Mouse (Mus musculus) thymus, adult 18-20 months (tissue): ENCODE measurements around the gene Slc7a11.
A peak's percentile ranks its signal among the peaks of the same experiment; 100 is the strongest.
"Not testable (repeated sequence)": the region's sequence is repeated elsewhere in the genome, so short reads cannot be mapped to it uniquely, and the experiment has no call there.

Source experiments
- DNase-seq, 2 experiments: peaks; one replicate each; pipeline ENCODE4 v3.0.0; 2022; ENCODE audit warnings: mixed read lengths in 2 of 2

Slc7a11 gene

GRCm38 (mm10) chr3:50443421-50443916 is at the start of gene Slc7a11:
Gene Slc7a11, minus strand, starts transcription at chr3:50443614.
- DNase-seq = peak; percentile 52 to 68

- no peak for DNase-seq
These were observed 48.3 kb upstream of the Slc7a11 start for GRCm38 (mm10) chr3:50491678-50492077.

GRCm38 (mm10) chr3:50484076-50484475 is 40.7 kb upstream of the Slc7a11 start:
- DNase-seq = no peak

GRCm38 (mm10) chr3:50462223-50462622 is 18.8 kb upstream of the Slc7a11 start:
- DNase-seq = no peak

GRCm38 (mm10) chr3:50457136-50457535 is 13.7 kb upstream of the Slc7a11 start:
- DNase-seq = no peak

GRCm38 (mm10) chr3:50456564-50456963 is 13.2 kb upstream of the Slc7a11 start:
- DNase-seq = no peak

- DNase-seq = no peak
These were observed 12.6 kb upstream of the Slc7a11 start for GRCm38 (mm10) chr3:50456023-50456422.

GRCm38 (mm10) chr3:50445050-50445775 is 1.8 kb upstream of the Slc7a11 start:
- DNase-seq = no peak

- DNase-seq = no peak
These were observed 528 bp upstream of the Slc7a11 start for GRCm38 (mm10) chr3:50443942-50444341.

GRCm38 (mm10) chr3:50442341-50443292 is 797 bp downstream of the Slc7a11 start:
- DNase-seq = peak; percentile 77 to 83

GRCm38 (mm10) chr3:50441330-50441729 is 2.1 kb downstream of the Slc7a11 start:
- DNase-seq = no peak

GRCm38 (mm10) chr3:50440409-50440808 is 3.0 kb downstream of the Slc7a11 start:
- DNase-seq = no peak

- no peak for DNase-seq
These were observed 4.0 kb downstream of the Slc7a11 start for GRCm38 (mm10) chr3:50439429-50439828.

- no peak for DNase-seq
These were observed 4.7 kb downstream of the Slc7a11 start for GRCm38 (mm10) chr3:50438520-50439253.

- DNase-seq = not testable (repeated sequence)
These were observed 5.3 kb downstream of the Slc7a11 start for GRCm38 (mm10) chr3:50438081-50438480.

GRCm38 (mm10) chr3:50436409-50436808 is 7.0 kb downstream of the Slc7a11 start:
- DNase-seq = not testable (repeated sequence)

GRCm38 (mm10) chr3:50433831-50434230 is 9.6 kb downstream of the Slc7a11 start:
- DNase-seq = no peak

- DNase-seq = no peak
These were observed 12.6 kb downstream of the Slc7a11 start for GRCm38 (mm10) chr3:50430811-50431210.

GRCm38 (mm10) chr3:50421480-50422277 is 21.7 kb downstream of the Slc7a11 start:
- no peak for DNase-seq

GRCm38 (mm10) chr3:50419161-50419560 is 24.3 kb downstream of the Slc7a11 start:
- DNase-seq = no peak

- DNase-seq = no peak
These were observed 36.6 kb downstream of the Slc7a11 start for GRCm38 (mm10) chr3:50406771-50407170.

GRCm38 (mm10) chr3:50405915-50406314 is 37.5 kb downstream of the Slc7a11 start:
- no peak for DNase-seq
